Mouse (Mus musculus) CD4-positive helper T cell, adult 2 months (primary cell): ENCODE data around the gene Cnot2.

ENCODE experiments used
- DNase-seq: peaks from one replicate; pipeline ENCODE4 v3.0.0-alpha.2; 2012; ENCODE audit warnings: low read depth, missing footprints, low spot score

The Cnot2 gene

GRCm38 (mm10) chr10:116562731-116563480 lies 18.4 kb downstream of the Cnot2 start:
- DNase-seq: no peak

- no peak for DNase-seq
Measured at GRCm38 (mm10) chr10:116562210-116562609, 19.1 kb downstream of the Cnot2 start.

DNA sequence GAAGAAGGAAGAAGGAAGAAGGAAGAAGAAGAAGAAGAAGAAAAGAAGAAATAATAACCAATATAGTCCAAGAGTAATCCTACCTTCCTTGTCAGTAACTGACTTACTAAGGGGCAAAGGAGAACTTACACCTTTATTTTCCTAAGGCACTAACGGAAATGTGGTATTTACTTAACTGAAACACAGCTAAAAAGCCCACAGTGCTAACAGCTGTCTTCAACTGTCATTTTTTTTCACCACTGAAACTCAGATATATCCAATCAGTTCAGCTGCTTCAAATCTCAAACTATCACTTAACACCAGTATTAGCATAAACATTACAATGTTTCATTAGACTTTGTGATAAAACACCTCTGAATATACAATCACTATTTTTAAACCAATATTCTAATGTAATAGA lies 22.1 kb downstream of the Cnot2 start:
- DNase-seq: no peak

DNA sequence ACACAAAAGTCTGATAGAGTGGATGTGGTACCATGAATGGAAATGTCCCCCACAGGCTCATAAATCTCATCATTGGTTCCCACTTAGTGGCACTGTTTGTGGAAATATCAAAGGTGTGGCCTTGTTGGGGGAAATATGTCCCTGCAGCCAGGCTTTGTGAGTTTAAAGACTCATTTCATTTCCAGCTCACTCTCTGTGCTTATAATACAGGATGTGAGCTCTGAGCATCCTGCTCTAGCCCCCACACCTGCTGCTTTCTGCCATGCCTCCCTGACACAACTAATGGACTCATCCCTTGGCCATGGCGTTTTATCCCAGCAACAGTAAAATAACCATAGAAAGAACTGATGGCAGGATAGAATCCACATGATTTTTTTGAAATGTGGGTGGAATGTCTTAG lies 24.1 kb downstream of the Cnot2 start:
- DNase-seq: no peak

GRCm38 (mm10) chr10:116554434-116554833 lies 26.9 kb downstream of the Cnot2 start:
- no peak for DNase-seq

DNA sequence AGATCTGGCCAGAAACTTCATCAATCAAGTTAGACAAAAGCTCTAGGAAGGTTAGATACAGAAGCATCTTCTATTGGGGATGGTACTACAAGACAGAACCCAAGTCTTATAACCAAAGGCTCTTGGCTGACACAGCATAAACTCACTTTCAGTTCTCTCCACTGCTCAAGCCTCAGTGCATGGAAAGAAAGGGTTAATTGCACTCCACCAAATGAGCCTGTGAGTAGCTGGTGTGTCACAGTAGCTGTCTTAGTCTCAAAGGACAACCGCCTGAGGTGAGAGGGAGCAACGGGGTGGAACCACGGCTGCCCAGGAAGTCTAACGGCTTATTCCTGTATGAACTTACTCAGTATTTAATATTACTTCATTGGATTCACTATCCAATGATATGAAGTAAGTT lies 33.4 kb downstream of the Cnot2 start:
- DNase-seq: no peak

GRCm38 (mm10) chr10:116546177-116546576 lies 35.1 kb downstream of the Cnot2 start:
- DNase-seq: no peak

GRCm38 (mm10) chr10:116543061-116543460 lies 38.2 kb downstream of the Cnot2 start:
- no peak for DNase-seq

DNA sequence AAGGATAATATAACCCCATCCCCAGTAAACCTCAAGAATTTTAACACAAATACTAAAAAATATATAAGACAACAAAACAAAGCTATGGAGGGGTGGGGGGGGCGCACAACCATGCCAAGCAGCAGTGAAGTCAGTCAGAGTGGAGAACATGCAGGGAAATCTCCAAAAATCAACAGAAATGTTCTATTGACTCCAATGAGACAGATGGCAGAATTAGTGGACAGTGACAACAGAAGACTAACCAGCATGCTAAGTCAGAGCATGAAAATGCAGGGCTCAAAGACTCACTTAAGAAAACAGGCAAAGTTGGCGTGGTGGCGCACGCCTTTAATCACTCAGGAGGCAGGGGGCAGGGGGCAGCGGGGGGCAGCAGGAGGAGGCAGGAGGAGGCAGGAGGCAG lies 40.6 kb downstream of the Cnot2 start:
- no peak for DNase-seq

DNA sequence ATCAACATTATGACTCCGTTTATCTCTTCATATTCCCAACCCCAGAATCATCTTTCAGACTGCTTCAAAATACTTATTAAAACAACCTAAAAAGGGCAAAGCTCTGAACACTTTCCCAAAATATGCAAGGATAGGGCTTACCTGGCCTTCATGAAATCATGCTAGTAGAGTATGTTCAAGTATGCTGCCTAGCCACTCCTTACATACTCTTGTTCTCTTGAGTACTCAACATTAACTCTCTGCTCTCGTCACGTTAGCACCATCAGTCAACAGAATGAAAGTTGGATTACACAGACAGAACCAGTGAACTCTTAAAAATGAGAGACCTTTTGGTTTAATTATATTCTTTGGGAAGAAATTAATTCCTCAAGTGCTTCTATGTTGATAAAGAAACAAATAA lies 43.8 kb downstream of the Cnot2 start:
- DNase-seq: no peak

GRCm38 (mm10) chr10:116534278-116534677 lies 47.0 kb downstream of the Cnot2 start:
- DNase-seq: no peak

DNA sequence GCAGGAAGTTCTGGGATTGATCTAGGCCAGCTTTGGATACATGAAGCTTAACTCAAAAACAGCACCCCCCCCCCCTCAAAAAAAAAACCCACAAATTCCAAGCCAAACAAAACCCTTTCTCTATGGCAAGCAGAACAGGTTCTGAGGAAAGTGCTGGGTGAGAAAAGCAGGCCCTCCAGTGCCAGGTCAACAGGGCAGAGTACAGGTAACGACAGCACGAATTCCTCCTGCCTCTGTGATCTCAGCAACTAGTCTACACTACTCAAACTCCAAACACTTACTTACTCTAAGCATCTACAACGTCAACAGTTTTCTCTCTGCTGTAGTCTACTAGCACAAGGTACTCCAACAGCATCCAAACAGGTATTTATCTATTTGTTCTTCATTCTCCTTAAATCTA lies 48.8 kb downstream of the Cnot2 start:
- DNase-seq: no peak

DNA sequence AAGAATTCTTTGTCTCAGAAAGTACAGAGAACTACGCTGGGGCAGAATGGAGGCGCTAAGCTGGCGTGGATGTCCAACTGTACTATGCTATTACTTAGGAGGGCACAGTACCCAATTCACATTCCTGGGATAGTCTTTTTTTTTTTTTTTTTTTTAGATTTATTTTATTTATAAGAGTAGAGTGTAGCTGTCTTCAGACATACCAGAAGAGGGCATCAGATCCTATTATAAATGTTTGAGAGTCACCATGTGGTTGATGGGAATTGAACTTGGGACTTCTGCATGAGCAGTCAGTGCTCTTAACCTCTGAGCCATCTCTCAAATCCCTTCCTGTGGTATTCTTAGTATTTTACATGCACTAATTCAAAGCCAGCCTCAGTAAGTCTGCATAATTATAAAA lies 50.2 kb downstream of the Cnot2 start:
- no peak for DNase-seq

- no peak for DNase-seq
Measured at GRCm38 (mm10) chr10:116519588-116519987, 61.7 kb downstream of the Cnot2 start.

GRCm38 (mm10) chr10:116515590-116515989 lies 65.7 kb downstream of the Cnot2 start:
- no peak for DNase-seq

GRCm38 (mm10) chr10:116515158-116515557 lies 66.2 kb downstream of the Cnot2 start:
- no peak for DNase-seq

DNA sequence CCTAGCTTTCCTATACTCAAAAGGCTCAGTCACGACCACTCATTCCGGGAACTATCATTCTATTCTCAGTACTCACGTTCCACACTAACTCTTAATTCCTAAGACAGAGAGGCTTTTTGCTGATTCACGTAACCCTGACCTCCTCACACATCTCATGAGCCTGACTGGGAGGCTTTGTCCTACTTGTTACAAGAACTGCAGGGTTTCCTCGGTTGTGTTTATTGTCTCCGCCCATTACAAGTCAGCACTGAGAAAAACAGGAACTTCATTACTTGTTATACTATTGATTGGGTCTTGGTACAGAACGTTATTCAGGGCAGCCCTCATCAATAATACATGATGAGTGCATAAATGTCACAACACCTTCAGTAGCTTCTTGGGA lies 68.1 kb downstream of the Cnot2 start:
- no peak for DNase-seq

DNA sequence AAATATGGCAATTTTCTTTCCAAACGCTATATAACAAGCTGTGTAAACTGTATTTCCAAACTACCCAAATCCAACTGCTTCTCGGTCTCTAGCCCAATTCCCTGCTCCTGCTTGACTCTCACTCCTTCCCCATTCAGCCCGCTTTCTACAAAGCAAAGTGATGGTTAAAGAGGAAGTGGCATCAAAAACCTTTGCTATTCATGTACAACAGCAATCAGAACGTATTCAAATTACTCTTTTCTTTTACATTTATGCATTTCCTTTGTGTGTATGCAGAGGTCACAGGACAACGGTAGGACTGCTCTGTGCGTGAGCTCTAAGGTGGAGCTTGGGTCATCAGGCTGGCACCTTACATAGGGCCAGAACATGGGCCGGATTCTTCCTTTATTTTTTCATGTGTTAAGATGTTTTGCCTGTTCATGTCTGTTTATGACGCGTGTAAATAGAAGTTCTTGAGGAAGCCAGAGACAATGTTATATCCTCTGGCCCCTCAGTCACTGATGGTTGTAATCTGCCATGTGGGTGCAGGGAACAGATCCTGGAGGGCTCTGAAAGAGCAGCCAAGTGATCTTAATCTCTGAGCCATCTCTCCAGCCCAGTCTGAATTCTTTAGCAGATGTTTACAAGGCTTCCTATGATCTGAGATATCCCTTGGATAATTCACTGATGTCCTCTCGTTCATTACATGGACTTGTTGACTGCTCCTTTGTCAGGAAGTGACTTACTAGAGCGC lies 68.6 kb downstream of the Cnot2 start:
- DNase-seq: no peak

DNA sequence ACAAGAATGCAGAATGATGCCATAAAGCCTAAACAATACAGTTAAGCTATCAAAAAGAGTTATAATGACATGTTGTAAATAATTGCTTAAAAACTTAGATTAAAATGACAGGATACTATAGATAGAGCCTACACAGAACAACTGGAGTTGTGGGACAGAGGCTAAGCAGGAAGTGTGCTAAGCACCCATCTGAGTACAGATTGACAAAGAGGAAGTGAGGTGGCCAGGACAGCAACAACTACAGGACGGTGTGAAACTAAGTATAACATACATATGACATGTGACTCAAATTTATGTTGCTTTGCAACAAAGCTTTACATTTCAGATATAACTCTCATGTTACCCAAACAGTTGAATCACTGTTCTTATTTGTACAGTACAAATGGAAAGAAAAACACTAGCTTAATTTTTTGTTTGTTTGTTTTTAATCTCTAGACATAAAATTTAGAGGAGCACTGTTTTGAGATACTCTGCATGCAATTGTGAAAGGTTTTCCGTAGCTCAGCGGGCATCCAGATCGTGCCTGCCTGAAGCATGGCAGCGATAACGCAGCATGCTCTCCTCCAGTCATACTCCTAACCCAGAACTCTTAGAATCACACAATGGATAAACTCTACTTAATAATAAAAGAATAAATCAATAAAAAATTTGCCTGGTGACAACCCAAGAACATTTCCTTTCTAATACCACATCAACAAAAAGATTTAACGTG lies 75.9 kb downstream of the Cnot2 start:
- no peak for DNase-seq

DNA sequence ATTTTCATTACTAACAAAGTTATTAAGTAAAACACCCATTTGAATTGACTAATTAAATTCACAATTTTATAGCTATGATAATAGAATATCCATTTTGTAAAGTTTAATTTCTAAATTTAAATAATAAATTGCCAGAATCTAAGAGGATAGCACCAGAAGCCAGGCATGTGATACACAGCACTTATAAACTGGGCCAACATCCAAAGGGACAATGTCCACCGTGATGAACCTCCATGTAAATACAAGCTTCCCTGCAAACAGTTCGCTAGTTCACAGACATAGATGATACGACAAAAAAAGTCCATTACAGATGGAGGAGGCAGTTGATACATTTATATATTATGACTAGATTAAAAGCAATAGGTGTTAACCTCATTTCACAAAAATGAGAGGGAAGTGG lies 88.5 kb downstream of the Cnot2 start:
- DNase-seq: no peak

GRCm38 (mm10) chr10:116486895-116487747 lies 94.2 kb downstream of the Cnot2 start:
- peak; percentile 46 for DNase-seq

- DNase-seq: no peak
Measured at GRCm38 (mm10) chr10:116481917-116482316, 99.4 kb downstream of the Cnot2 start.
